Mouse (Mus musculus): ENCODE data around the gene Hist1h2bf.

DNA sequence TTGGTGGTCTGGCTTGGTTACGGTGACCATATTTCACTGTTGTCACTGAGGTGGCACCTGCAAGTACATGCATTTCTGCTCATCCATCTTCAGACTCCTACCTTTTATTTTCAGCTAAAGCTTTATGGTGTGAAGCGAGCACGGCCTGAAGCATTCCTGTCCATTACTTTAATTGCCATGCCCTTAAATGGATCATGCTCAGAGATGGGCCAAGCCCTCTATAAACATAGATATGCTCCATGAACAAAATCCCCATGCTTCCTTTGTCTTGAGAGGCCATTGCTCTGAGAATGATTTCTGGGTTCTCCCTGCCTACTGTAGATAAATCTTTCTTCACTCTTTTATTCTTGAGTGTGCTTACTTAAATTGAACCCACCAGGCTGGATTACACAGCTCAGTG lies 30.5 kb upstream of the Hist1h2bf start:
- TF ChIP-seq CTCF (IDR thresholded peaks at IDR 0.05; ENCODE audit: low read depth) (no peak), EP300 (optimal IDR thresholded peaks at IDR 0.05) (no peak)
